In genomic region chr19:45837050-45837994, GRCm38 (mm10) we compare ENCODE assay signal across 15 mouse cellular contexts. TPM values are rescaled to one million over a fixed set of nuclear protein-coding genes. Genes with fewer than 3 reads are reported as not detected.
DNase-seq lines count a peak whose midpoint lies in the region; ATAC-seq and TF ChIP-seq lines count a peak whose summit lies in the region.
"Had no signal": no experiment of that assay in that cellular context is flagged by ENCODE, and none has a peak within 500 bp of the region (broad histone marks: within the 10 kb centered on the region; RNA-seq: fewer than 3 reads in every experiment).

No protein-coding gene starts in this region.

- H3K4me2 ChIP-seq in forebrain, postnatal 0 days (ENCODE audit: low read depth): no peak overlapping the region
- no peak overlapping the region for H3K4me2 ChIP-seq in forebrain, embryonic 14.5 days (ENCODE audit: low read length)
- no peak overlapping the region for H3K4me2 ChIP-seq in kidney, embryonic 16.5 days (replicated peaks; ENCODE audit: low read depth, low read length)
- H3K4me2 ChIP-seq in kidney, embryonic 15.5 days: no peak overlapping the region
- H3K4me2 ChIP-seq: liver, embryonic 13.5 days; midbrain, embryonic 15.5 days had no signal

- DNase-seq in forebrain, postnatal 0 days: no peak
- DNase-seq in forebrain, embryonic 14.5 days (ENCODE audit: low spot score): no peak
- DNase-seq in right cerebral cortex, adult 2 months (ENCODE audit: low spot score in 2 of 2): peak; percentile 21 to 23
- no peak for DNase-seq in right cerebral cortex, postnatal 25 days
- no peak for DNase-seq in spleen, postnatal 14 days (ENCODE audit: low spot score in 2 of 2)
- DNase-seq: adrenal gland, postnatal 36 days; kidney, postnatal 14 days; liver, embryonic 13.5 days; thymus, adult 2 months had no signal

- H3K4me3 ChIP-seq in forebrain, postnatal 0 days (ENCODE audit: low read depth, low read length): no peak overlapping the region
- no peak overlapping the region for H3K4me3 ChIP-seq in forebrain, embryonic 14.5 days (ENCODE audit: low read depth, low read length)
- no peak overlapping the region for H3K4me3 ChIP-seq in kidney, embryonic 16.5 days (ENCODE audit: low read length)
- no peak overlapping the region for H3K4me3 ChIP-seq in kidney, embryonic 15.5 days (replicated peaks)
- H3K4me3 ChIP-seq: erythroblast, embryonic 14.5 days; liver, embryonic 13.5 days; midbrain, embryonic 15.5 days had no signal

- H3K27ac ChIP-seq in forebrain, postnatal 0 days (ENCODE audit: low read depth, low read length): no peak overlapping the region
- H3K27ac ChIP-seq in forebrain, embryonic 14.5 days (ENCODE audit: low read depth, low read length): no peak overlapping the region
- 0 out of 2 replicates have a peak overlapping the region, but pooled peaks have one; percentile 23 for H3K27ac ChIP-seq in kidney, embryonic 16.5 days (ENCODE audit: low read length)
- H3K27ac ChIP-seq in kidney, embryonic 15.5 days: no peak overlapping the region
- H3K27ac ChIP-seq: liver, embryonic 13.5 days; midbrain, embryonic 15.5 days had no signal

- H3K4me1 ChIP-seq in forebrain, postnatal 0 days (ENCODE audit: insufficient read depth): no peaks in the 10 kb centered on the region
- H3K4me1 ChIP-seq in forebrain, embryonic 14.5 days (ENCODE audit: control insufficient read depth, insufficient read depth, low read length): no peaks in the 10 kb centered on the region
- no peaks in the 10 kb centered on the region for H3K4me1 ChIP-seq in kidney, embryonic 16.5 days (ENCODE audit: insufficient read depth, low read length)
- 0 out of 2 replicates have a peak, but pooled peaks cover 5% of the 10 kb centered on the region for H3K4me1 ChIP-seq in kidney, embryonic 15.5 days
- H3K4me1 ChIP-seq: liver, embryonic 13.5 days had no signal

- TF ChIP-seq CTCF in forebrain, postnatal 0 days (IDR thresholded peaks at IDR 0.05; ENCODE audit: low read depth): no peak

- no peaks in the 10 kb centered on the region for H3K9me3 ChIP-seq in forebrain, postnatal 0 days (ENCODE audit: low read length)
- H3K9me3 ChIP-seq in forebrain, embryonic 14.5 days (replicated peaks; ENCODE audit: control insufficient read depth, low read length): no peaks in the 10 kb centered on the region
- no peaks in the 10 kb centered on the region for H3K9me3 ChIP-seq in kidney, embryonic 16.5 days (ENCODE audit: low read length)
- no peaks in the 10 kb centered on the region for H3K9me3 ChIP-seq in kidney, embryonic 15.5 days (replicated peaks)
- H3K9me3 ChIP-seq: liver, embryonic 13.5 days; midbrain, embryonic 15.5 days had no signal

- 77% methylated on average over 12 of the region's 12 CpGs for WGBS in forebrain, postnatal 0 days
- 84% methylated on average over 12 of the region's 12 CpGs for WGBS in forebrain, embryonic 14.5 days
- 51% methylated on average over 12 of the region's 12 CpGs for WGBS in kidney, embryonic 16.5 days
- 56% methylated on average over 12 of the region's 12 CpGs for WGBS in kidney, embryonic 15.5 days

- no peaks in the 10 kb centered on the region for H3K27me3 ChIP-seq in forebrain, postnatal 0 days (ENCODE audit: insufficient read depth, low read length)
- H3K27me3 ChIP-seq in forebrain, embryonic 14.5 days (replicated peaks; ENCODE audit: control insufficient read depth, insufficient read depth, low read length): no peaks in the 10 kb centered on the region
- H3K27me3 ChIP-seq in kidney, embryonic 16.5 days (ENCODE audit: insufficient read depth, low read length): no peaks in the 10 kb centered on the region
- H3K27me3 ChIP-seq in kidney, embryonic 15.5 days: no peaks in the 10 kb centered on the region
- H3K27me3 ChIP-seq: liver, embryonic 13.5 days; midbrain, embryonic 15.5 days had no signal

- peak; percentile 66 for ATAC-seq in forebrain, postnatal 0 days
- no peak for ATAC-seq in forebrain, embryonic 14.5 days
- no peak for ATAC-seq in kidney, embryonic 16.5 days (ENCODE audit: low FRiP score, low TSS enrichment)
- ATAC-seq in kidney, embryonic 15.5 days (replicated peaks; ENCODE audit: low FRiP score): no peak
- ATAC-seq in inflammation-experienced regulatory T-cells, adult 6 months: no peak
- ATAC-seq: midbrain, embryonic 15.5 days had no signal

- no peak overlapping the region for H3K9ac ChIP-seq in forebrain, postnatal 0 days
- H3K9ac ChIP-seq in forebrain, embryonic 14.5 days (ENCODE audit: low read length): no peak overlapping the region
- H3K9ac ChIP-seq in kidney, embryonic 16.5 days (replicated peaks; ENCODE audit: low read length): no peak overlapping the region
- no peak overlapping the region for H3K9ac ChIP-seq in kidney, embryonic 15.5 days
- H3K9ac ChIP-seq: liver, embryonic 13.5 days; midbrain, embryonic 15.5 days had no signal

- no peaks in the 10 kb centered on the region for H3K36me3 ChIP-seq in forebrain, postnatal 0 days (ENCODE audit: insufficient read depth)
- no peaks in the 10 kb centered on the region for H3K36me3 ChIP-seq in forebrain, embryonic 14.5 days (ENCODE audit: control insufficient read depth, insufficient read depth, low read length)
- no peaks in the 10 kb centered on the region for H3K36me3 ChIP-seq in kidney, embryonic 16.5 days (ENCODE audit: insufficient read depth, low read length)
- peaks cover 10% of the 10 kb centered on the region; the same call in 1 of the 2 replicates for H3K36me3 ChIP-seq in kidney, embryonic 15.5 days
- H3K36me3 ChIP-seq: liver, embryonic 13.5 days; midbrain, embryonic 15.5 days had no signal

RNA-seq across cellular contexts. Expression of gene Kcnip2, which starts 21.5 kb away (rescaled TPM):
- total RNA-seq in forebrain, postnatal 0 days (2014; rRNA removed): 30.6 and 42.8 TPM in 2 replicates
- polyA plus RNA-seq in forebrain, postnatal 0 days (2015; fragmentation: Nextera tagmentation; extraction: Ambion mirVana): 29.4 and 30.3 TPM in 2 replicates
- polyA plus RNA-seq in forebrain, embryonic 14.5 days (2014; fragmentation: Nextera tagmentation; extraction: Ambion mirVana): 4.6 and 6.8 TPM in 2 replicates
- 2.0 and 2.3 TPM in 2 replicates for polyA plus RNA-seq in kidney, embryonic 16.5 days (2015; fragmentation: Nextera tagmentation; extraction: Ambion mirVana)
- 2.2 and 2.3 TPM in 2 replicates for polyA plus RNA-seq in kidney, embryonic 15.5 days (2015; fragmentation: Nextera tagmentation; extraction: Ambion mirVana)
- 10 to 100 TPM in 2 of 3 experiments, 1 to 10 TPM in 1; 3.4 to 13.9 (median 10.1) TPM for polyA plus RNA-seq in inflammation-experienced regulatory T-cells, adult 6 months (2017; shearing (Covaris generic))
- total RNA-seq: common myeloid progenitor, adult 5-6 weeks had no signal

RNA-seq across cellular contexts. Expression of gene Mgea5, which starts 53.7 kb away (rescaled TPM):
- total RNA-seq in forebrain, postnatal 0 days (2014; rRNA removed): 214 and 247 TPM in 2 replicates
- polyA plus RNA-seq in forebrain, postnatal 0 days (2015; fragmentation: Nextera tagmentation; extraction: Ambion mirVana): 46.8 and 67.8 TPM in 2 replicates
- 70.2 and 77.0 TPM in 2 replicates for polyA plus RNA-seq in forebrain, embryonic 14.5 days (2014; fragmentation: Nextera tagmentation; extraction: Ambion mirVana)
- 42.9 and 52.3 TPM in 2 replicates for polyA plus RNA-seq in kidney, embryonic 16.5 days (2015; fragmentation: Nextera tagmentation; extraction: Ambion mirVana)
- polyA plus RNA-seq in kidney, embryonic 15.5 days (2015; fragmentation: Nextera tagmentation; extraction: Ambion mirVana): 47.4 and 53.3 TPM in 2 replicates
- polyA plus RNA-seq in inflammation-experienced regulatory T-cells, adult 6 months (2017; shearing (Covaris generic)): 100 to 1,000 TPM; 124 to 242 (median 205) TPM

Comparison
In these comparisons a context has a peak if more than half of its experiments do, and no peak if none do; other contexts are left out.
1. DNase-seq: peak in right cerebral cortex, adult 2 months (2 of 2); none in forebrain, postnatal 0 days (single experiment), forebrain, embryonic 14.5 days (single experiment), right cerebral cortex, postnatal 25 days (single experiment) and spleen, postnatal 14 days (0 of 2).